Mouse (Mus musculus) 416B (cell line): Measurements from ENCODE around the gene Hadha.

ENCODE experiments used
- DNase-seq: peaks from one replicate; pipeline ENCODE4 v3.0.0; 2011; ENCODE audit warnings: low read depth

Hadha gene

GRCm38 (mm10) chr5:30154474-30155394, at the start of gene Hadha, which contains the start of gene Hadhb:
Hadha (minus strand) TSS chr5:30155162.
Hadhb (plus strand) TSS chr5:30155248.
- peak; percentile 94 for DNase-seq

DNA sequence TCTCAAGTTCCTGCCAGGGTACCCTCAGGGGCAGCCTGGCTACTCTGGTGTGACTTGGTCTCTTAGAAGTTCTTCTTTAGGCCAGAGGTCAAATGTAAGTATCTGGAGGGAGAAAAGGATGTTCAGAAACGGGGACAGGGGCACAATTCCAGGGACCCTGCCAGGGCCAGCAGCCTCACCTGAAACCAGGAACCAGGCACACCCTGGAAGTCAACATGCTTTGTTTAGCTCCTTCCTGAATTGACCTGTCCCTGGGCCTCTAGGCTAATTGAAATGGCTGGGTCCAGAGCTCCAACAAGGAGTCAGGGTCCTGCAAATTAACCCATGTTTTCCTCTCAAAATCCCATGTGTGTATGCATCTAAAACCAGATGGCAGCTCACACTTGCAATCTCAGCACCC, 49.5 kb upstream of the Hadha start:
- no peak for DNase-seq

DNA sequence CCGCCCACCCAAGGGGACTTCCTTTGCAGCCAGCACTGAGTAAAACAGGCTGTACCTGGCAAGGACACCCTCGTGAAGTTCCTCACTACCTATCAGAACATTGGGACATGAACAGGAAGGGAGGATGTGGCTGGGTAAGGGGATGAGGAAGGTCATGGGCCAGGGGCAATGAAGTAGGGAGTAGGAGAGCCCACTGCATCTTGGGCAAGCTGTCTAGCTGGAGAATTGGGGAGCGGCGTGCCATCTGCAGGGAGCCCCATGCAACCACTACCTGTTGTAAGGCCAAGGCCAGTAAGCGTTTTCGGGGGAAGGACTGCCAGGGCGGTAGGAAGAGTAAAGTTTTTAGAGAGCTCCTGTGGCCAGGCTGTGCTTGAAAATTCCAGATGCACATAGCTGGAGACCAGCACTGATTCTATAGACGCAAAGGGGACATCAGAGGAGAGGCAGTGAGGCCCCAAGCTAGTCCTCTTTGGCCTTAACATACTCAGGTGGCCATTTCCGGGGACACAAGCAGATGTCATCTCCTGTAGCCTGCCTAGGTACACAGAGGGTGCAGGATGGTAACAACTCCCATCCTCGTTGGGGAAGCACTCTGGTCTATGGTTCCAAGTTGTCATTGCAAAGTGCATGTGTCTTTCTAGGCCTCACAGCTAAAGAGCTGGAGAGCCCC, 48.4 kb upstream of the Hadha start:
- no peak for DNase-seq

GRCm38 (mm10) chr5:30202221-30202620, 47.3 kb upstream of the Hadha start:
- DNase-seq = peak; percentile 56

DNA sequence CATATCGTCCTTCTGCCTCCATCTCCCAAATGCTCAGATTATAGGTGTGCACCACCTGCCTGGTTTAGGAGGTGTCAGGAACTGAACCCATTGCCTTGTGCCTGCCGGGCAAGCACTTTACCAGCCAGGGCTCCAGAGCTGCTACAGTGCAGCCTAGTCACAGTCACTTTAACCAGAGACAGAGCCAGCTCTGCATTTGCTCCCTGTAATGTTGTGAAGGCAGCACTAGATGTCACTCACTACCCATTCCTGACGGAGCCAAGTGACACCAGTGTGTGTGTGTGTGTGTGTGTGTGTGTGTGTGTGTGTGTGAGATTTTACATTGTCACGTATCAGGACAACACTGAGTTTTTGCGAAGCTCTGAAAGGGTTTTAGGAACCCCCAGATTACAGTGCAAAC, 46.6 kb upstream of the Hadha start:
- peak; percentile 79 for DNase-seq

DNA sequence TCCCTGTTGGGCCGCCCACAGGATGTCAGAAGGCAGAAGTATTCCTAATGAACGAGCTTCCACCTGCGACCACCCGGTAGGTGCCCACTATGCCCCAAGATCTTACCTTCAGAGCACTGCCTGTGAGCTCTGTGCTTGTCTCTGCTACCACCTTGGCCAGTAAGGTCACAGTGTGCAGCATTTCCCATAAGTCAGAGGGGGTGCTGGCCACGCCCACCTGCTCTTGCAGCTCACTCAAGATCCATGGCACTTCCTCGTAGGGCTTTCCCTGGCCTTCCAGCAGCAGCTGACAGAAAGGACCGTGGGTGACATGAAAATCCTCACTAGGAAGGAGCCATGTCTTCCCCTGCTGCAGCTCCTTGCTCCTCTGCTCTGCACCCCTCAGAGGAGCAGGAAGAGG, 43.3 kb upstream of the Hadha start:
- DNase-seq = peak; percentile 79

DNA sequence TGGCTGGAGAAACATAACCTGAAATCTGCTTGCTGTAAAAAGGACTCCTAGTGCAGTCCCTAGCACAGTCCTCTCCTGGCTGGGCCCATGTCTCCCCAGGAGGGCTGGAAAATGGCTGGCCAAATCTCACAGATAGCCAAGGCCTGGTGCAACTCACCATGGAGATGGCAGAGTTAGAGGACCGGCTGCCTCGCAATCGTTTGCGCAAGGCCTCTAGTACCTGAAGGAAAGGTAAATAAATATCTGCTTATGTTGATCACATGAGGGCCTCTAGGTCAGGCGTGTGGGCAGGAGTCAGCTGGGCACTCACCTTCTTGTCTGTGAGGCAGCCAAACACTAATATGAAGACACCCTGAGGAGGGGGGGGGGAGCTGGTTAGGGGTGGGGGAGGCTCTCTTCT, 40.4 kb upstream of the Hadha start:
- DNase-seq = no peak

DNA sequence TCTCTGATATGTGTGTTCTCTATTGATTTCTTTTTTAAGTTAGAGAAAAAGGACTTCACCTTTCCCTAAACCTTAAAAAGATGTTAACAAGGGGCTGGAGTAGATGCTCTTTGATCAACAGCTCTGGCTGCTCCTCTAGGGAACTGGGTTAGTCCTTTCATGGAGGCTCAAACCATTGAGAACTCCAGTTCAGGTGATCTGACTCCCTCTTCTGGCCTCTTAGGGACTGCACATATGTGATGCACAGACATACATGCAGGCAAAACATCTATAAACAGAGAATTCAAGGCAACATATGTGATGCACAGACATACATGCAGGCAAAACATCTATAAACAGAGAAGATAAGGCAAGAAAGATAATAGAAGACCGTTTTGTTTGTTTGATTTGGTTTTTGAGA, 37.5 kb upstream of the Hadha start:
- DNase-seq = peak; percentile 54

DNA sequence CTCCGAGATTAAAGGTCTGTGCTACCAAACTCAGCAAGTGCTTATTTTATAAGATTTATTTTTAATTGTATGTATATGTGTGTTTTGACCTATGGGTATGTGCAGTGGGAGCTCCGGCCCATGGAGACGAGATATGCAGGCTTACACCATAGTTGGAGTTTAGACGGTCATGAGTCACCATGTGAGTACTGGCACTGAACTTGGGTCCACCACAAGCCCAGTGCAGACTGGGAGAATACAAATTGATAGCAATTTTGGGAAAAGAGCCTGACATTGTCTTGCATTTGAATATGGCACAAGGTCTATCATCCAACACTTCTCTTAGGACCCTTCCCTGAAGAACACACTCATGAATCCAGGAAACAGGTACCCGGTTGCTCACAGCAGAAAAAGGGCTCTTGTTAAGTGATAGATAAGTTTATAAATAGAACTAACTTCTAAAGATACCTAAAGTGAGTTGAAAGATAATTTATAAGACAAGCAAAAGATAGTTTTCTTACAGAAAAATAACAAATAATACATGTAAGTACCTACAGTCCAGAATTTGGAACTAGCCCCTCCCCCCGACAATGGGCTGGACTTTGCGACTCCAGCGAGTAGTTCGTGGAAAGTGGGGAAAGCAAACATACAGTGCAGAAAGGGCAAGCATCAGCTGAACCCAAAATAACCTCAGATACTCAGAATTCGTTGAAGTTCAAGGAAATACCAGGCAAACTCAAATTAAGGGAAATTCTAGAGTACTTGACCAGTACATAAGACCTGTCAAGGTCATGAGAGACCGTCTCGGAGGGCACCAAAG, 32.9 kb upstream of the Hadha start:
- peak; percentile 20 for DNase-seq

DNA sequence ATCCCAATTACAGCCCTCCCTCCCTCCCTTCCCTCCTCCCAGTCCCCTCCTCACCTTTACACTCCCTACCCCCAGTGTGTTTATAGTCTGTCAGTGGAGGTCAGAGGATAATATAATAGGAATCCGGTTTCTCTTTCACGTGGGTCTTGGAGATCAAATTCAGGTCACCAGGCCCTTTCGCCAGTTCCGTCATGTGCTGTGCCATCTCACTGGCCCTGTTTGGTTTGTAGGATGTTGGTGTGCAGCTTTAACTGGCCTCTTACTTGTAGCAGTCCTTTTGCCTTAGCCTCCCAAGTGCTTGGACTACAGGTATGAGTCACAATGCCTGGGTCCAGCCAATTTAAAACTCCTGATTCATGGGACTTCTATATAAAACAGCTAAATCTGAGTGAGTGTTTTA, 20.8 kb upstream of the Hadha start:
- no peak for DNase-seq

DNA sequence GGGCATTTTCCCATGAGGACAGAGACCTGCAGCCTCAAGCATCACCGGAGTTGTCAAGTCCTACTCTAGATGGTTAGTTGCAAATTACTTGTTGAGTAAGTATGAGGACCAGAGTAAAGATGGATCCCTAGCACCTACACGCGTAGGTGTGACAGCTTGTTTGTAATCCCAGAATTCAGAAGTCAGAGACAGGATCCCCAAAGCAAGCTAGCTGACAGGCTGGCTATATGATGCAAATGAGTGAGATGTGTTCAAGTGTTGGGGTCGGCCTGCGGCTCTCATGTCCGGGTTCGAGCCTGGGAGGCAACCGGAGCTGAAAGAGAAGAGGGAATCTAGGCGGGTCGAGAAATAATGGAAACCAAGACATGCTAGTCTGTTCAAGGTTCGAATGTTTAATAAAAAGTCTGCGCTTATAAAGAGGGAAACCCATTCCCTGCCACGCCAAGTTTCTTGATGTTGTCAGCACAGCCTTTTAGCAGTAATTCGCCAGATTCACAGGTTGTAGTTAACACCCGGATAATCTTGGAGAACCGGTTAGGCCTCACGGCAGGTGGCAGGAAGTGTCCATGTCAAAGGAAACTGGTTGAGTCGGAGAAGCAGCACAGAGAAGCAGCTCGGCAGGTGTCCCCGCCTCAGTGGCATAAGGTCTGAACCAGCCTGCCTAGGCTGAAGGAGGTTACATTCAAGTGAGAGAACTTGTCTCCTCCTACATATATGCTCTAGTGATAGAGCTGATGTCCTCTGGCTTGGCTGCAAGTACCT, 18.1 kb upstream of the Hadha start:
- no peak for DNase-seq

DNA sequence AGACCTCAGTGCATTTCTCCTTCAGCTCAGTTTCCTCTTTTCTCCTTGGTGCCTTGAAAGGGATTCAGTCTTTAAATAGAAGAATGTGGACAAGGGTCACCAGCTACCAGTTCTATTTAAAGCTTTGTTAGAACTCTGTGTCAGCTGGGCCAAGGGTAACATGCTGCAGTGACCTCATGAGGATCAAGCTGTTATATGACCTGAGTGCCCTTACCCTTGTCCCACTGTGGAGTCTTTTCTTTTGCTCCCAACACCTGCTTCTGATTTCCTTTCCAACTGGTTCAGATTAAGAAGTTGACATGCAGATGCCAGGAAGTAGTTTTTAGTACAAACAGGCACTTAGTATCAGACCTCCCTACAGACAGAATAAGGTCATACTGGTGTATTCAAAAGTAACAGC, 17.2 kb upstream of the Hadha start:
- no peak for DNase-seq

GRCm38 (mm10) chr5:30170303-30170940, 15.5 kb upstream of the Hadha start:
- DNase-seq = no peak

DNA sequence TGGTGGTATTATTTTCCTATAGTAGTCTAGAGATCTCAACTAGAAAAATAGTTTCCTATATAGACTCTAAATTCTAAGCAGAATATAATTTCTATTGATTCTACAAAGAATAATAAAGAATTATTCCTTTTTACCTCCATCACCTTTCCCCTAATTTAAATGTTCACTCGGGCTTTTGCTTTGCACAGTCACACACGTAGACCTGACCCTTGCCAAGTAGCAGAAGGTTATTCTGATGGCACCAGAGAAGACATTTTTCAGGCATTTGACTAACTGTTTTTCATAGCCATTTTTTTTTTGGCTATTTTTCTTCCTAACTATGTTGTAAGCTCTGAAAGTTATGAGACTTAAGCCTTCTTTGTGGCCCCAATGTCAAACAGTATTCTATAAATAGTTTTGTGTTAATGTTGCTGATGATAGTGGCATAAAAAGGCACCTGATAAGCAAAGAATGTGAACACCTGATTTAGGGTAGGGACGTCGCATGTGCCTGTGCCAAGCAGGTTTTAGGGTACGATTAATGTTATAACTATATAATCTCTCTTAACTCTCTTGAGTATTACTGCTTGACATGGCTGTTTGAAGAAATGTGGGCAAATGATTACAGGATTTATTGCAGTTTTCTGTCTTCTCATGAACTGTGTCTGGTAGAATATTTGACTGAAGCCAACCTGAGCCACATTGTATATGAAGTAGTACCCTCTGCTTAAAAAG, 10.4 kb upstream of the Hadha start:
- DNase-seq = no peak

GRCm38 (mm10) chr5:30162339-30162738, 7.4 kb upstream of the Hadha start:
- no peak for DNase-seq

- DNase-seq = no peak
These were observed 6.9 kb upstream of the Hadha start for GRCm38 (mm10) chr5:30161836-30162235.

DNA sequence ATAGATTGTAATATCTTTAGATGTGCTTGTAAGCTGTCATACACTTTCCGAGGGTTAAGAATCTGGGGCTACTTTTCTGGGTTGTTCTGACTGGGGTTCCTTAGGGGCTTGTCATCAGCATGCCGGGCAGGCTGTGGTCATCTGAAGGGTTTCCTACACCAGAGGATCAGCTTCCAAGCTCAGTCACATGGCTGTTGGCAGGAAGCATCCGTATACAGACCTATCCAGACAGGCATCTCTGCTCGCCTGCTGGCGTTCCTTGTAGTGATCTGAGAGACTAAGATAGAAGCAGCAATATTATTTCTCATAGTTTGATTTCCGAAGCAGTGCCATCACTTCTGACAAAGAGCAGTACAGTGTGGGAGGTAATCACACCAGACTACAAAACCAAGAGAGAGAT, 4.6 kb upstream of the Hadha start:
- peak; percentile 21 for DNase-seq

DNA sequence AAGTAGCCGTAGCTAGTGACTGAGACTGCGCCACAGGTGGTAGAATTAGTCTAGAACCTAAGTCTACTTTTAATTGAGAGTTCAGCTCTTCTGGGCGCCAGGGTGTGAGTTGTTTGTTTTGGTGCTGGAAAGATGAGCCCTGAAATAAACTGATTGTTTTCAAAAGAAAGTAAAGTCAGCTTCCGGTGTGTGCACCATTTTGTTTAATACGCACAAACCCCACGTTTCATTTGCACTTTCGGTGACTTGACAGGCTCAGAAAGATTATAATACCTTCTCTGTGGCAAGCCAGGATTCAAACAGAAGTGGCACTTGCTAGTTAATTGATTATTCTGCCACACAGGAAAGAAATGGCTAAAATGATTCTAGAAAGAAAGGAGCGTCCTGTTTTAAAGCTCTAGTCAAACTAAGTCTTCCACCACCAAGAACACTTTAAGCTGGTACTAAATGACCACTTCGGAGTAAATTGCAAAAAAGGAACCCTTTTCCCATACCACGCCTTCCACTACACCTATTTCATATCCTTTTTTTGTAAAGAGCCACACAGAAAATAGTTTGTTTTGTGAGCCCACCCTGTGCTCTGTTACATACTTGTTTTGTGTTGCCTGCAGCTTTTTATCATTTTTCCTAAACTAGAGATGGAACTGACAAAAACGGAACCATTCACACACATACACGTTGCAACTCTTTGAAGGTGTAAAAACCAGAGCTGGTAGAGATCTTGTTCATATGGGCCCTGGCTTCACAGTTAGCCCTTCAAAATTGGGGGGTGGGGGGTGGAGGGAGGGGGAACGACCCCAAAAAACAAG, 1.1 kb upstream of the Hadha start:
- peak; percentile 60 for DNase-seq

- no peak for DNase-seq
These were observed 432 bp upstream of the Hadha start for GRCm38 (mm10) chr5:30155395-30155792.

DNA sequence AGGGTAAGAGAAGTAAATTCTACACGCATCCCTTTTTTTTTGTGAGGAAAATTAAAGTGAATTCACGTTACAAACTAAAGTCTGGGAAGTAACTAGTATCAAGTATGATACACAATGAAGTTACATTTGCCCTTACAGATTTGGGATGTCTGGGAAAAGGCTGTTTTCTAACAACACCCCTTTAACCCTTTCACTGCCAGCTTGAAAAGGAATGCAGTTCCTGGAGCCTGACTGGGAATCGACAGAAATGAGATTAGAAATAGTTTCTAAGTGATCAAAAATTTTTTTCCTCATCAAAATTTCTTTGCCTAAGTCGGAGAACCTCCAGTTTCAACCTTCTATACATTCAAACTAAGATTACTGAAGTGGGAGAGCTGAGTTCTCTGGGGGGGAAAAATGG, 949 bp downstream of the Hadha start:
- peak; percentile 32 for DNase-seq
